Mouse (Mus musculus): ENCODE measurements around the gene Tmem30b. TPM values are rescaled to one million over a fixed set of nuclear protein-coding genes. Genes with fewer than 3 reads are reported as not detected.
"Not testable (repeated sequence)": the region's sequence is repeated elsewhere in the genome, so short reads cannot be mapped to it uniquely, and the experiment has no call there.

Gene Tmem30b
- polyA plus RNA-seq, 1 experiment, result 29.2 TPM

DNA sequence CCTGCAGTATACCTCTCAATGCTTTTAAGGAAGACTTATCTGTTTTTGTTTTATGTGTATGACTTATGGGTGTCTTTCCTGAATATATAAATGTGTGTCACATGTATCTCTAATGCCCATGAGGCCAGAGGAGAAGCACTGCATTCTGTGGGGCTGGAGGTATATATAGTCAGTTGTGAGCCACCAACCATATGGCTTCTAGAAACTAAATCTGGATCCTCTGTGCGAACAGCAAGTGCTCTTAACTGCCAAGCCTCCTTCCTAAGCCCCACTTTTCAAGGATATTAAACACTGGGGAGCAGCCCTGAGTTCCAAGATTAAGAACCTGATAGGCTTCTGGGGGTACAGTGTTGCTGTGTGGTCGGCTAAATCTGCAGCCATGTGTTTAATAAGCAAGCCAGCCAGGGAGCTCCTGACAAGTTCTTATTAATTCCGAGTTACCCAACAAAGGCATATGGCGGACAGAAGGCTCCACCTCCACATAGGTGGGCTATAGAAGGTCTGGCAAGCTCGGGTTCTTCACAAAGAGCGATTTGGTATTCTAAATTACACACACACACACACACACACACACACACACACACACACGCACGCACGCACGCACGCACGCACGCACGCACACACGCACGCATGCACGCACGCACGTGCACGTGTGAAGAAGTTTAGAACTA lies 12.5 kb upstream of the Tmem30b start:
- DNase-seq (ENCODE audit: low spot score), result no peak

DNA sequence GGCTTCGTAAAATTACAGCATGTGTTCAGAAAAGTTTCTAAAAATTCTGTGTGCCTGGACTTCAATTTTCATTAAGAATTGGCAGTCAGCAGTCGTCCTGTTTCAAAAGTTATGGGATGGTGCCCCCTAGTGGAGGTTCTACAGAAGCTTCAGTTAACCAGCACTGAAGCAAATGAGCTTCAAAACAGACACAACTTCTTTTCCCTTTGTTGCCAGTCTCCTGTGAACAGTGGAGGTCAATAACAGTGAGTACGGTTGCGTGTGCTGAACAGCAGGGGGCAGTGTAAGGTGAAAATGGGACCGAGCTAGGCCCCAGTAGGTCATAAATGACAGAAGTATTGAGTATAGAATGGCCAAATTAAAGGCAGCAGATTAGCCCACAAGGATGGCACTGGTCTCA lies 8.0 kb upstream of the Tmem30b start:
- no peak for DNase-seq (ENCODE audit: low spot score)

DNA sequence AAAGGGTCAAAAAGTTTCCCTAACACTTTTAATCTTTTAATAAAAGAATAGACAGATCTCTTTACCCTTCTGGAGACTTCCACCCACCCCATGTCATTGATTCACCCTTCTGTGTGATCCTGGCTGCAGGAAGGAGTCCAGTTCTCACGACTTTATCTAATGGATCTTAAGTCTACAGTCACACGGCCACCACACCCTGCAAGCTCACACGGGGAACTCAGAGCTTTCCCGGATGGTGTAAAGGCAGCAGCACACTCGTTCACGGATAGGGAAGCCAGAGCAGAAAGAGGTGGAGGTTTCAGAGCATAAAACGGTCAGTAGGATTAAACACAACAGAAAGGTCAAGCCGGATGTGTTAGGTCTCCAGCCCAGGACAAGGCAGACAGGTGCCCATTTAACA lies 2.1 kb upstream of the Tmem30b start:
- DNase-seq (ENCODE audit: low spot score), result no peak

DNA sequence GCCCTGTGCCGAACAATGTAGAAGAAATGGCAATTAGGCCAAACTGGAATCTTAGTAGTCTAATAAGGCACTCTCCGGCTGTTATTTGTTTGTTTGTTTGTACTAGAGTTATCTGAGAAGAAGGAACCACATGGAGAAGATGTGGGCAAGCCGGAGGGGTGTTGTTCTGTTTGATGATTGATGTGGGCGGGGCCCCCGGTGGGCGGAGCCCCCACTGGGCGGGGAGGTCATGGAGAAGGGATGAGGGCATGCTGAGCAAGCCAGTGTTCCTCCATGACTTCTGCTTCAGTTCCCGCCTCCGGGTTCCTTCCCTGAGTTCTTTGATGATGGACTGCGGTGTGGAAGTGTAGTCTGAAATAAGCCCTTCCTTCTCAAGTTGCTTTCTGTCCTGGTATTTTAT lies 1.5 kb upstream of the Tmem30b start:
- no peak for DNase-seq (ENCODE audit: low spot score)

DNA sequence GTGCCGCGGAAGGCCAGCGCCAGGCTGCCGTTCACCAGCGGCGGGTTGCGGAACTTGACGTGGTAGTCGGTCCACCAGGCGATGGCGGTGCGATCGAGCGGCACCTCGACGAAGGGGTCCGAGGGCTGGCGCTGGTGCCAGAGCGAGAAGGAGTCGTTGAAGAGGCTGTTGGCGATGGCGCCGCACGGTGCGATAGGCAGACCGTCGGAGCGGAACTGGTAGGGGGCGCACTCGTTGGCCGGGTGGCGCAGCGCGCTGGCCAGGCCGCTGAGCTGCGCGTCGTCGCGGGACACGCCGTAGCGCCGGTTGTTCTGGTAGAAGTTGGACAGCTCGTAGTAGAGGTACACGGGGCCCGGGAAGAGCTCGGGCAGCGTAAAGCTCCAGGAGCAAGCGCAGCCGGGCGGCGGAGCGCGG lies 513 bp downstream of the Tmem30b start:
- DNase-seq (ENCODE audit: low spot score), result peak; percentile 53

DNA sequence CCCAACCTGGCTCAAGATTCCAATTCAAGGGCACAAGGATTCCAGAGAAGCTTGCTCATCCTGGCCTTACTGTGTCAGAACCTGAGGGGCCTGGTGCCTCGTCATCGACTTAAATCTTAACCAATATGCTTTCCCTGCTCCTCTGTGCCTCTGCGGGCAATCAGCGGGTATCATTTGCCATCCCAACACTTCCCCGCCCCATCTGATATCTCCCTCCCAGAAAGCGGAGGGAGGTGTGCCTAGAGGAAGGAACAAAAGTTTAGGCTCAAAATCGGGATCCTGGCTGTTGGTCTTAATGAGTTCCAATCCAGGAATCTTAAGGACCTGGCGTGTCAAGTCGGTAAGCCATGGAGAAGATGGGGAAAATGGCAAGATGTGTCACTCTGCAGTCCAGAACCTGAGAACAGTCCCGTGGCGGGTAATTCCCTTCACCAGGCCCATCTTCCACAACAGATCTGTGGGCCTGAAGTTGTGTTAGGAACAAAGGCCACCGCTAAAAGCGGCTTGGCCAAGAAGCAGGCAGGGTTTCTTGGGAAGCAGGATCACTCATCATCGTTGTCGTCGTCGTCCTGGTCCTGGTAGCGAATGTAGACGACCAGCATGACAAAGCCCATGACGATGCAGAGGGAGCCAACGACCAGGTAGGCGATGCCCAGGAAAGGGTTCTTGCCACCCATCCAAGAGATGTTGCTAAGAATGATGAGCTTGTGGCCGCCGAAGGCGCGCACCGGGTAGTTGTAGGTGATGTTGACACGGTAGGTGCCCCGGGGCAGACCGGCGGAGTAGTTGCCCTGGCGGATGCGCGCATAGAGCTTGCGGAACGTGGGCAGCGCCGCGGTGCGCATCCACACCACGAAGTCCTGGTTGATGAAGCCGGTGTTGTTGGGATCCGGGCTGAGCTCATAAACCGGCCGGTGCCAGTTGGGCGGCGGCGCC lies 1.2 kb downstream of the Tmem30b start:
- no peak for DNase-seq (ENCODE audit: low spot score)

DNA sequence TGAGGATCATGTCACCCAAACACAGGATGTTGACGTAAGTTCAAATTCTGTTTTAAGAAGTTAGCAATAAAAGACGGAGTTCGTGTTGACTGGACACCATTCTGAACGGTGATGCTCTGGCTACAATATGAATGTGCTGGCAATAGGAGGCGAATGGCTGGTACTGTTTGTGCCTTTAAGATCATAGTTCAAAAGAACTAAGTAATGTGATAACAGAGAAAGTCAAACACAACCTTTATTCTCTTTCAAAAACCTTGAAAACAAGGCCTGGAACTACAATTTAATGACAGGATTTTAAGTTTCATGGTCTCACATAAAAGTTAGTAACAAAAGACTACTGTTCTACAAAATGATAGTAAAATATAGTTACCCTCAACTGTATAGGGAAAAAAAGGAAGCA lies 3.0 kb downstream of the Tmem30b start:
- no peak for DNase-seq (ENCODE audit: low spot score)

DNA sequence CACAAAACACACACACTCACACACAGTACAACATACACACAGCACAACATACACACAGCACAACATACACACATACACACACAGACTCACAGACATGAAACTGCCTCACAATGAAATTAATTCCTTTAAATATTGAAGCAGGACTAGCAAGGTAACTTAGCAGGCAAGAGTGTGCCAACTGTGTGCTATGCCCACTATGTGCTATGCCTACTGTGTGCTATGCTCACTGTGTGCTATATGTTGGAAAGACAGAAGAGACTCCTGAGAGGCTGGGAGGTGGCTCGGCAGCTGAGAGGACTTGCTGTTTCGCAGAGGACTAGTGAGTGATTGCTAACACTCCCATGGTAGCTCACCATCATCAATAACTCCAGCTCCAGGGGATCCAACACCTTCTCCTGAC lies 5.8 kb downstream of the Tmem30b start:
- no peak for DNase-seq (ENCODE audit: low spot score)

DNA sequence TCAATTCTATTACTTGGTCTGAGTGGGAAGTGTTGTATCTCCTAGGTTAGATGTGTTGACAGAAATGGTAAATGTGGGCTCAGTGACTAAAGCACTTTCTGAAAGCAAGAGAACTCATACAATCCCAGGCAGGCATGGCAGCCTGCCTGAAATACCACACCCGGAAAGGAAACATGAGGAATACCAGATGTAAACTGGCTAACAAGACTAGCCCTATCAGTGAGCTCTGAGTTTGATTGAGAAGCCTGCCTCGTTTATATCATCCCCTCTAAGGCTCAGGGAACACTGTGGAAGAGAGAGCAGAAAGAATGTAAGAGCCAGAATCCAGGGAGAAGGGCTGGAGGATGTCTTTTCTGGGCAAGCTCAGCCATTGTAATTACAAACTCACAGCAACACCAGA lies 7.0 kb downstream of the Tmem30b start:
- DNase-seq (ENCODE audit: low spot score), result no peak

DNA sequence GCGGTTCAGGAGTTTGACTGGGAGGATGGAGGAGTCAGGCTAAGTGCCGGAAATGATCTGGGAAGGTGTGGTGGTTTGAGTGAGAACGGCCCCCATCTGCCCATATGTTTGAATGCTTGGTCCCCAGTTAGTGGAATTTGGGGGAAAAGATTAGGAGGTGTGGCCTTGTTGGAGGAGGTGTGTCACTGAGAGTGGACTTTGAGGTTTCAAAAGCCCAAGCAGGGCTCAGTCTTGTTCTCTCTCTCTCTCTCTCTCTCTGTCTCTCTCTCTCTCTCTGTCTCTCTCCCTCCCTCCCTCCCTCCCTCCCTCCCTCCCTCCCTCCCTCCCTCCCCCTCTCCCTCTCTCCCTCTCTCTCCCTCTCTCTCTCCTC lies 8.1 kb downstream of the Tmem30b start:
- DNase-seq (ENCODE audit: low spot score), result not testable (repeated sequence)

DNA sequence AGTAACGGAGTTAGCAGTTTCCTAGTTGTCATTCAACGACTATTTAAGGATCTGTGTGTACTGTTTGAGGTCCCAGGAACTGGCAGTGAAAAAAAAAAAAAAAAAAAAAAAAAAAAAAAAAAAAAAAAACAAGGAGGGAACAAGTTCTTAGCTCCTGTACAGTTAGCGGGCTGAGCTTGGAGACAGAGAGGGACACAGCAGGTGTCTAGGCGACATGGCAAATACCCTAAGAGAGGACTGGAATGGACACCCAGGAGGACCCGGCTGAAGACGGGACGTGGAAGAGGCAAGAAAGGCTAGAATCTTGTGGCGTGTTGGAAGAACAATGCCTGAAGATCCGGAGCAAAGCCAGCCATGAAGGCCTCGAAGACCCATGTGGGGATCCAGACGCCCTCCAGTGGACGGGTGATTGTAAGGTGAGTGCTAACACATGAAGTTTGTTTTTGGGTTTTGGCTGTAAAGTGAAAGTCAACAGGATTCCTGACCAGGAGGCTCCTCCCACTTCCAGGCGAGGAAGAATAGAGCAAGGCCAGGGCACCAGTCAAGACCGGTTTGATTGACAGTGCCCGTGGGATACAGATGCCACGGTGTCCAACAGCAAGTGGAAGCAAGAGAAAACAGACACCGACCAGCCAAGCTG lies 8.6 kb downstream of the Tmem30b start:
- no peak for DNase-seq (ENCODE audit: low spot score)

DNA sequence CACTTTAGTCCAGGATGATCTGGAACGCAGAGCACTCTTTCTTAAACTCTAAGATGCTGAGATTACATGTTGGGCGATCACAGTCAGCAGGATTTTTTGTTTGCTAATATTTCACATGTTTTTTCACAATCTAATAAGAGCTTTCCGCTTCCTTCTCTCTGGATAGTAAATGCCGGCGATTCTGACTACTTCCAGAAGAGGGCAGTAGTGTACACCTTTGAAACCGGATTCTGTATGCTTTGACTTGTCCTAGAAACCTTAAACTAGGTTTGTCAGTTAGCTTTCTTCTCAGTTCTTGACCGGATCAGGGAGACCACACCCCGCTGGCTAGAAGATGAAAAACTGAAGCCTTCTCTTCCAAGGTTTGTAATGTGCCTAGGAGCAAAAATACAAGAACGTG lies 11.6 kb downstream of the Tmem30b start:
- no peak for DNase-seq (ENCODE audit: low spot score)

DNA sequence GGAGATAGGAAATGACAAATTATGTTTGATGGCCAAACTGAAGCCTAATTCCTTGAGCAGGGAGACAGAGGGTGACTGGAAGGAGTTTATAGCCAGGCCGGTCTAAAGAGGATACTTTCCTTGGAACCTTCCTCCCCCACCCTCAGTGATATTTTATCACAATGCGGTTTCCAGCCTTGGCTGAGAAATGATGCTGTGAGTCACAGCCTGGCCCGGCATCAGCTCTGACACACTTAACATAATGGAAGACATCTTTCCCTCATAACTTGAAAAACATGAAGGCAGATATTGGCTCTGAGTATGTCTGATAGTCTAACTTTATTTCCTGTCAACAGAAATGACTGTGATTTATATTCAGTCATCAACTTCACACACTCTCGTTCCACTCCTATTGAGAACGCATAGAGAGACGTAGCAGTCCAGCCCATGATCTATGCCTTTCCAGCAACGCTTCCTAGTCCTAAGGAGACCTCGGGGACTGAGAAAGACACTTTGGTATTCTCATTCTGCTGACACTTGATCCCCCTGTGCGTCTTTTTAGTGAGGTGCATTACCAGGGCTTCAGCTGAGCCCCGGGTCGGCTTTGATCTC lies 14.2 kb downstream of the Tmem30b start:
- no peak for DNase-seq (ENCODE audit: low spot score)

DNA sequence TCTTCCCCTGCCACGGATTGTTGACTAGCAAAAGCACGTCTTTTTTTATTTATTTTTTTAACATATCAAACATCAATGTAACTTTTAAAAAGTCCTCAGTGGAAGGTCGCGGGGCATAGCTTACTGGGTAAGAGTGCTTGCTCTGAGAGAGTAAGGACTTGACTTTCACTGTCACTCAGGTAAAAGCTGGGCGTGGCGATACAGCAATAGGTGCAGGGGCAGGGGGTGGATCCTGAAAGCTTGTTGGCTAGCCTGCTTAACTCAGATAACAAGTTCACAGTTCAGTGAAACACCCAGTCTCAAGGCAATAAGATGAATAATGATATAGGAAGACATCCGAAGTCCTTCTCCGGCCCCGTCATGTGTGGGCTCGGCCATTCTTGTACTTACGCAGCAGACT lies 16.6 kb downstream of the Tmem30b start:
- DNase-seq (ENCODE audit: low spot score), result no peak

DNA sequence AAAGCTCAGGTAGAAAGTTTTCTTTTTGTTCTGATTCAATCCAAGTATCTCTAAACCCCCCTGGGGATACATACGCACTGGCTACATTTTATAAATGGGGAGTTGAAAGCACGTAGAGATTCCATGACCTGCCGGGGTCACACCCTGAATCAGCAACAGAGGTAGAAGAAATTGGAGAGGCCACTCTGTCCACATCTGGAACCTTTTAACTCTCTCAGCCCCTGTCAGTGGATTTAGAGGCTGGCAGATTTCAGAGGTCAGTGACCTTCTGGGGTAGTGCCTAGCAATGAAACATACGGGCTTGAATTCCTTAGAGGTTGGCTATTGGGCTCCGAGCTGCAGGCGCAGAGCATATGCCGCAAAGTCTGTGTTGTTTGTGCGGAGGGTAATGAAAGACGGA lies 17.1 kb downstream of the Tmem30b start:
- no peak for DNase-seq (ENCODE audit: low spot score)

DNA sequence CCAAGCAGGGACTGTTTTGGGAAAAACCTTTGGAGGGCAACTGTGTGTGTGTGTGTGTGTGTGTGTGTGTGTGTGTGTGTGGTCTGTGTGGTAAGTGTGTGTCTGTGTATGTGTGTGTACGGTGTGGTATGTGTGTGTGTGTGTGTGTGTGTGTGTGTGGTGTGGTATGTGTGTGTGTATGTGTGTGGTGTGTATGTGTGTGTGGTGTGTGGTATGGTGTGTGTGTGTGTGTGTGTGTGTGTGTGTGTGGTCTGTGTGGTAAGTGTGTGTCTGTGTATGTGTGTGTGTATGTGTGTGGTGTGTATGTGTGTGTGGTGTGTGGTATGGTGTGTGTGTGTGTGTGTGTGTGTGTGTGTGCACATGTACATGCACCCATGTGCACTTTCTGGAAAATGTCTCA lies 18.1 kb downstream of the Tmem30b start:
- DNase-seq (ENCODE audit: low spot score), result not testable (repeated sequence)

DNA sequence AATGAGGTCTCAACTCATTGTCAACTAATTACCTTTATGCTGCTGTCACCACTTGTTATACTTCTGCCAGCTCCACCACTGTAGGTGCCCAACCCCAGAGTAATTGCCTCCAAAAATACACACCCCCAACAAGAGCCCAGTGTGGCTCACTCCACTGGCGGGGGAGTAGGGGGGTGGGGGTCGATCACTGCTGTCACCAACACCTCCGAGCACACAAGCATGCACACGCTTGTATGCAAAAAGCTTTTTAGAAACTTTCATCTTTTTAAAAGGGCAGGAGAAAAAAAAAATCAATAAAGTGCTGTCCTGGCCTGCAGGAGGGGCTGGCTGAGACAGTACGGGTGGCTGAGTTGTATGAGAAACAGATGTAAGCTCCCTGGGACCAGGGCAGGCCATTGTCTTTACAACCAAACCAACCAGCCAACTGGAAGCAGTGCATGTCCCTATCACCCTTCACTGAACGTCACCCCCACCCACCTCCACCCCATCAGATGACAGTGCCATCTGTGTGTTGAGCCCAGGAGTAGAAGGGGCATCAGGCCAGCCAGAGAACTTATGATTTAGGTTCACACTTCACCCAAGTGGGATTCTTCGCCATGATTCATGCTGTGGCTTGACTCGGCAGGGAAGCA lies 20.8 kb downstream of the Tmem30b start:
- DNase-seq (ENCODE audit: low spot score), result no peak

DNA sequence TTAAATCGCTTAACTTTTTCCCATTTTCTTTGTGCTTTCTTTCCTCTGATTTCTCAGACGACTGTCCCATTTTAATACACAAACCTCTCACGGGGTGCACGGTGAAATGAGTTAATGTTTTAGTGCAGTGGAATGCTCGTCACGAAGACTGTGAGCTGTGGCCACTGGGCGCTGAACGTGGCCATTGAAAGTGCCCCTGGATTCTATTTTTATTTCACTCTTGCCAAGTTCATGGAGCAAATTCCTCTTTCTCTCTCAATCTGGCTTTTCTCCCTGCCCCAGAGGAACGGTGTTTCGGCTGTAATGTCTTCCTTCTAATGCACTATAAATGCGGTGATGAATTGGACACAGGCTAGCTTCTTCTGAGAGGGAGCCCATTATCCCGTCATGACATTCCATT lies 23.1 kb downstream of the Tmem30b start:
- DNase-seq (ENCODE audit: low spot score), result no peak

DNA sequence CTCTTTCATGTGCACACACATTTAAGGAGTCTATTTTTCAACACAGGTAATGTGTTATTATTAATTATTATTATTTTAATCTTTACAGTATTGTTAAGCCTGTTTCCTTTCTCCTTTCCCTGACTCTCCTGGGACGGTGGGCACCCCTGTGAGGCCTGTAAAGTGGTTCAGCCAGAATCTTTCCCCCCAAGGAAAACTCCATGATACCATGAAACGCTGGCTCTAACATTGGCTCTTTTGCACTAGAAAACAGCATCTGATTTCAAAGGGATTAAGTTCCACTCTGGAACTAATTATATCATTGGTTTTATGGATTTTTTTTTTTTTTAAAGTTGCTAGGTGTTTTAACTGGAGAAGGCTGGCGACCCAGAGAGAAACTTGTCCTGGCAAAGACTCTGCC lies 24.2 kb downstream of the Tmem30b start:
- no peak for DNase-seq (ENCODE audit: low spot score)

DNA sequence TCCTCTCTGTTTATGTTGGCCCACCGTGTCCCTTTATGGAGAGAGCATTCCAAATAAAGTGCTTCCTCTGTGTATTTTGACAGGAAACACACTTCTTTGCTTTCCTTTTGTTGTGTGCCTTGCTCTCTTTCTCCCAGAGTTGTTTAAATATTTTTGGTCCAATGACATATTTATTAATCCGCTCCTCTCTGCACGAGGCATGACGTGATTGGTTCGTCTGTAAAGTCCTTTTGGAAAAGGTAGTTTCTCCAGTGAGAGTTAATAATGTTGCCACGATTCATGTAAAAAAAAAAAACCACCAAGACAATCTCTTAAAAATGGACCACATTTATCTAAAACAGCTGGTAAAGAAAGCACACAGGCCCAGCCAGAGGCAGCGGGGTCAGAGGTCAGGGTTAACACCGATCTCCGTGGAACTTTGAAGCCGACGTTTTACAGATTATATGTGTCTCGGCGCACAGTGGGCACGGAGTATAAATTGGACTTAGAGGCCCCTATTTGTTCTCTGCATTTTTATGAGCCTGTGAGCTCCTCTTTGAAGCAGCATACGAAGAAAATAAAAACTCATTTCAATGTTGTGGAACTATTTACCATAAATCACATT lies 24.9 kb downstream of the Tmem30b start:
- DNase-seq (ENCODE audit: low spot score), result no peak

DNA sequence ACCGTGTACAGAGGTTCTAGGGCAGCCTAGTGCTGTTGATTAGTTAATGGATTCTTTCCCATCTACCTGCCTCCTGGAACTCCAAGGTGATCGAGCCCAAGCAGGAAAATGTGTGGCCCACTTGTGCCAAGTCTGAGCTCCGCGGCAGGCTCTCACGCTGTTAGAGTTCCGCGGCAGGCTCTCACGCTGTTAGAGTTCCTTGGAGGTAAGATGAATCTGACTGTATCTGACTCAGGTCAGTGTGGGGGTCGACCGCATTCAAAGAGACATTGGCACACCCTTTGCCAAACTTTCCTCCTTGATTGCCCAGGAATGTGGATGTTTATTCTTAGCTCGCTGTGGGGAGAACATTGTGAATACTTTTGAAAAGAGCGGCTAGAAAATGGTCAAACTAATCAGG lies 28.4 kb downstream of the Tmem30b start:
- no peak for DNase-seq (ENCODE audit: low spot score)
